Mouse (Mus musculus): ENCODE measurements around the gene Cep97.

DNA sequence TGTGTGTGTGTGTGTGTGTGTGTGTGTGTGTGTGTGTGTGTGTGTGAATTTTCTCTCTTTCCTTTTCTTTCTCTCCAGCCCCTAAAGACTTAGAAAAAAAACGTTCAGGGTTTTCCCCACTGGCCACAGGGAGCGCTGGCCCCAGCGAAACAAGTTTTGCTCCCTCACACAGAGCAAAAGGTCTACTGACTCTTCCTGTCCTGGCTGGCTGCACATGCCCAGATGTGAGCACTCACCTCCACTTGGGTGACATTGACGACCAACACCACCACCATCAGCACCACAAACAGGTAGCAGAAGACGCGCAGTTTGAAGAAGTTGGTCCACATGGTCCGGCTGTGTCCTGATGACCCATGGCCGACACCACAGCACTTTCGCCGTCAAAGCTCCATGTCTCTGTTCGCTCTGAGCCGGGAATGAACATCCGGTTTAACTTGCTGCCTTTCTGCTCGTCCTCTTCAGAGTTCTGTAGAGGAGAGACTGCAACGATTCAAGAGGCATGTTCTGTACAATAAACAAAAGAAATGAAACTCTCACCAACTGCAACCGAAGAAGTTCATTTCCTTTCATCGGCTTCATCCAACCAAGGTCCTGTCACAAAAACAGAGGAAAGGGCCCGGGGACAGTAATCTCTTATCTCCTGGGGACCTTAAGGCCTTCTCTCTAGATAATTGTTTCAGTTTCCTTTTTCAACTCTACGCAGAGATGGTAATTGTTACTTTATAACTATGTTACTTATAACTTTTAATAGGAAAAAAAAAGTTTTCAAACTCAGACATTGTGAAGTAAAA is 44.1 kb downstream of the Cep97 start:
- TF ChIP-seq HCFC1 (IDR thresholded peaks at IDR 0.05; ENCODE audit: borderline replicate concordance, insufficient read depth, low read length) (no peak), CHD2 (IDR thresholded peaks at IDR 0.05; ENCODE audit: low read depth, low read length) (no peak), ZNF384 (IDR thresholded peaks at IDR 0.05; ENCODE audit: low read depth, low read length) (no peak), MAFK (IDR thresholded peaks at IDR 0.05; ENCODE audit: insufficient read depth, low read depth, low read length) (no peak)

All from ES-E14 (cell line).